Mouse (Mus musculus) CH12.LX (cell line): ENCODE measurements around the gene Zfp62. TPM values are rescaled to one million over a fixed set of nuclear protein-coding genes. Genes with fewer than 3 reads are reported as not detected.

Experiments used
- DNase-seq: peaks from one replicate; pipeline ENCODE4 v3.0.0-alpha.2; 2013; ENCODE audit errors: extremely low read depth
- H3K27ac ChIP-seq: 2 replicates; pipeline ENCODE4 v1.5.1; 2012; ENCODE audit warnings: low read depth, mild to moderate bottlenecking, control low read depth, moderate library complexity; ENCODE audit not compliant: insufficient read depth
- H3K27me3 ChIP-seq: replicated peaks from 2 replicates; pipeline ENCODE3; 2012; ENCODE audit warnings: inconsistent platforms
- H3K36me3 ChIP-seq, 2 experiments: replicated peaks in 1 of 2; 2 replicates each; pipeline versions ENCODE3 to v1.6.1; 2012; ENCODE audit warnings: inconsistent platforms in 1 of 2, low read length in 1 of 2, mild to moderate bottlenecking in 1 of 2, mixed read lengths in 1 of 2, moderate library complexity in 1 of 2; ENCODE audit not compliant: control insufficient read depth in 1 of 2, insufficient read depth in 1 of 2
- H3K4me1 ChIP-seq, 2 experiments: 2 replicates each; pipeline ENCODE4 v1.6.1; 2012; ENCODE audit warnings: inconsistent platforms in 1 of 2, moderate library complexity in 1 of 2; ENCODE audit not compliant: insufficient read depth in 2 of 2, control insufficient read depth in 1 of 2
- H3K4me2 ChIP-seq: 2 replicates; pipeline ENCODE4 v1.6.1; 2012; ENCODE audit warnings: low read depth, mild to moderate bottlenecking, control low read depth; ENCODE audit not compliant: poor library complexity, insufficient read depth, severe bottlenecking
- H3K4me3 ChIP-seq, 3 experiments: fragments of 150-350 bp in 1 of 3; sonication (generic) in 1 of 3; replicated peaks in 1 of 3; 2 replicates each; pipeline versions ENCODE3 to v1.5.1; 2011 to 2012; ENCODE audit warnings: low read depth in 2 of 3, low read length in 2 of 3, mild to moderate bottlenecking in 2 of 3, moderate library complexity in 2 of 3, control low read depth in 1 of 3, improper control_type of control experiment in 1 of 3, inconsistent platforms in 1 of 3, mixed read lengths in 1 of 3; ENCODE audit not compliant: poor library complexity in 1 of 3
- H3K79me2 ChIP-seq: replicated peaks from 2 replicates; pipeline ENCODE4 v1.6.1; 2012; ENCODE audit warnings: mild to moderate bottlenecking, moderate library complexity; ENCODE audit not compliant: control insufficient read depth, poor library complexity, insufficient read depth, severe bottlenecking; ENCODE audit errors: extremely low read depth
- H3K9ac ChIP-seq: 2 replicates; pipeline ENCODE4 v1.6.1; 2012; ENCODE audit warnings: low read depth, mild to moderate bottlenecking, control low read depth, moderate library complexity; ENCODE audit not compliant: insufficient read depth
- H3K9me3 ChIP-seq: replicated peaks from 2 replicates; pipeline ENCODE3; 2012; ENCODE audit warnings: low read length, inconsistent platforms, mixed read lengths
- BHLHE40 ChIP-seq: IDR thresholded peaks from 2 replicates; pipeline ENCODE4 v1.6.1; 2011; ENCODE audit warnings: mild to moderate bottlenecking, low read depth, low read length, improper control_type of control experiment
- CHD1 ChIP-seq: IDR thresholded peaks from 2 replicates; pipeline ENCODE4 v1.6.1; 2012; ENCODE audit warnings: low read depth, low read length, improper control_type of control experiment, inconsistent platforms
- CTCF ChIP-seq, 2 experiments: IDR thresholded peaks in 1 of 2; conservative IDR thresholded peaks in 1 of 2; 2 replicates each; pipeline ENCODE4 v1.5.1; 2011 to 2012; ENCODE audit warnings: low read depth in 2 of 2, low read length in 2 of 2, improper control_type of control experiment in 1 of 2, inconsistent platforms in 1 of 2, mild to moderate bottlenecking in 1 of 2, moderate library complexity in 1 of 2
- EP300 ChIP-seq: IDR thresholded peaks from 2 replicates; pipeline ENCODE4 v1.6.1; 2011; ENCODE audit warnings: low read length, improper control_type of control experiment
- JUND ChIP-seq: conservative IDR thresholded peaks from 2 replicates; pipeline ENCODE4 v1.6.1; 2011; ENCODE audit warnings: low read depth, low read length, improper control_type of control experiment
- MAX ChIP-seq: IDR thresholded peaks from 2 replicates; pipeline ENCODE4 v1.6.1; 2011; ENCODE audit warnings: low read length, improper control_type of control experiment
- MEF2A ChIP-seq: IDR thresholded peaks from 2 replicates; pipeline ENCODE4 v1.6.1; 2014; ENCODE audit warnings: low read depth, mild to moderate bottlenecking, inconsistent platforms, low read length, improper control_type of control experiment, borderline replicate concordance
- MYC ChIP-seq: IDR thresholded peaks from 2 replicates; pipeline ENCODE4 v1.6.1; 2011; ENCODE audit warnings: low read depth, mild to moderate bottlenecking, improper control_type of control experiment, low read length
- NELFE ChIP-seq: IDR thresholded peaks from 2 replicates; pipeline ENCODE4 v1.6.1; 2011; ENCODE audit warnings: low read depth, low read length, improper control_type of control experiment
- NRF1 ChIP-seq: IDR thresholded peaks from 2 replicates; pipeline ENCODE4 v1.6.1; 2014; ENCODE audit warnings: low read depth, mild to moderate bottlenecking, inconsistent platforms, low read length, improper control_type of control experiment, moderate library complexity
- PAX5 ChIP-seq: IDR thresholded peaks from 2 replicates; pipeline ENCODE4 v1.6.1; 2012; ENCODE audit warnings: low read length, inconsistent platforms, mixed read lengths
- POLR2AphosphoS2 ChIP-seq: IDR thresholded peaks from 2 replicates; pipeline ENCODE4 v1.6.1; 2011; ENCODE audit warnings: low read depth, low read length, improper control_type of control experiment
- RAD21 ChIP-seq: IDR thresholded peaks from 2 replicates; pipeline ENCODE4 v1.6.1; 2011; ENCODE audit warnings: low read depth, mild to moderate bottlenecking, low read length, improper control_type of control experiment, moderate library complexity
- SIN3A ChIP-seq: IDR thresholded peaks from 2 replicates; pipeline ENCODE4 v1.6.1; 2012; ENCODE audit warnings: low read length, improper control_type of control experiment, inconsistent platforms
- USF1 ChIP-seq: IDR thresholded peaks from 2 replicates; pipeline ENCODE4 v1.6.1; 2014; ENCODE audit warnings: low read depth, mild to moderate bottlenecking, inconsistent platforms, low read length, improper control_type of control experiment
- USF2 ChIP-seq: conservative IDR thresholded peaks from 2 replicates; pipeline ENCODE4 v1.6.1; 2011; ENCODE audit warnings: low read depth, low read length, improper control_type of control experiment
- ZC3H11A ChIP-seq: IDR thresholded peaks from 2 replicates; pipeline ENCODE4 v1.6.1; 2012; ENCODE audit warnings: low read depth, mild to moderate bottlenecking, inconsistent platforms, low read length, improper control_type of control experiment
- ZNF384 ChIP-seq: IDR thresholded peaks from 2 replicates; pipeline ENCODE4 v1.6.1; 2012; ENCODE audit warnings: low read depth, low read length, improper control_type of control experiment, inconsistent platforms
- dilution Hi-C: fragments of 300-500 bp; cut with MboI; formaldehyde crosslinking; loops from 2 replicates; pipeline ENCODE4 v1.14.3; 2020; ENCODE audit warnings: low sequenced_read_pairs; ENCODE audit not compliant: extremely low pct_unique_long_range_greater_than_20kb, extremely low pct_ligation_motif_present
- in situ Hi-C: fragments of 300-500 bp; cut with MboI; formaldehyde crosslinking; loops from 3 replicates; pipeline ENCODE4 v1.14.3; 2019; ENCODE audit warnings: low sequenced_read_pairs, low pct_ligation_motif_present, low pct_unique_long_range_greater_than_20kb, mixed read lengths
- polyA plus RNA-seq: library from polyadenylated mRNA; unstranded; fragments of >175 nt; gene quantifications from 2 replicates; pipeline ENCODE4 v1.2.1, GENCODE M21; 2012; ENCODE audit warnings: low read depth; ENCODE audit not compliant: insufficient read length
- total RNA-seq, 2 experiments: library from RNA; depleted of rRNA; stranded (reverse); fragments of 300-350 nt in 1 of 2; fragments of >200 nt in 1 of 2; gene quantifications; 2 replicates each; pipeline ENCODE4 v1.2.3; 2012 to 2014

Zfp62 gene
- total and polyA plus RNA-seq, 3 experiments: 22.6 to 38.7 (median 25.3) TPM

DNA sequence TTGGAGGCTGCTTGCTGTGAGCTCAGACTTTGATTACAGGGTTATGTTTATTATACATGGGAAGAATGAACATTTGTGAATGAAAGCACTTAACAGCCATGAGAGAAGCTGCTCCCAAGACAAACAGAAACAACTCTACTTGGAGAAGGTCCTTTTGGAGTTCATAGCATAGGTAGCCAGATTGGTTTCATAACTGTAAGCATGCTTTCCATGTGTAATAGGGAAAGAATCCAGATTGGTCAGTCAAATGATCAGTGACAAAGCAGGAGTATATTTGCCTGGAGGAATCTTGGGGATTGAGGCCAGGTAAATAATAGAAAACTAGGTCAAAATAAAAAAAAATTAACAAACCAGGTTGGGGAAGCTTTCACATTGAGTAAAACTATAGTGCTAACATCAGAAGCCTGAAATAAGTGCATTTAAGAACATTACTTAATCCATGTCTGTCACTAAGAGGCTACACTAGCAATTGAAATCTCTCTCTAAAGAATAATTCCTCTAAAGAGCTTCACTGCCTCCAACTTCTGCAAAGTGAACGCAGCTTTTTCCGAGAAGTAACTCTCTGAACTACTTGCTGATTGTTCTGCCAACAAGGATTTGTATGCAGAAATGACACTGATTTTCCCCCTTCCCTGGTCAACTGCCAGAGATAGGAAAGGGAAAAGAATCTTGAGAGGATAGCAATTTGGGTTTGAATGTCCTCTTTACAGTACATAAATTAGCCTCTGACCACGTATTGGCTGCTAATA, 32.5 kb downstream of the Zfp62 start:
- H3K4me1 ChIP-seq: peaks cover 3 to 34% of the 10 kb centered on the region in 2 experiments; a peak in 3 of 4 replicates
- in situ Hi-C loops: no loop called here

DNA sequence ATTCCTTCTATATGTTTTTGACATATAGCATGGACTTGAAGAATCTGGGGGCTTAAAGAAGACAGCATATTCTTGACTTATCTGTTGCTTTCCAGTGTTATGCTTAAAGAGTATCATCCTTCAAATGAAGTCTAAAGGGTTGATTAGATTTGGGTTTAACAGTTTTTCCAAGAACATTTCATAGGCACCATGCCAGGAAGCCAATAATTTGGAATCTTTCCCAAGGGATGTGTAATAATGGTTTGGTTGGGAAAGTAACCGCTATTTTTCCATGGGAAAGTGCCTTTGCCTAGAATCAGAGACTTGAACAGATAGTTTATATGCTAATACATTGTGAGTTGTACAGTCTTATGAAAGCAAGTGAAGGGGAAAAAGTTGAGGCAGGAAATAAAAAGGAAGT, 33.8 kb downstream of the Zfp62 start:
- Histone ChIP-seq H3K9me3 (no peaks in the 10 kb centered on the region), H3K4me3 (no peak overlapping the region), H3K9ac (peak overlapping the region; percentile 44; the same call in 1 of the 2 replicates), H3K79me2 (no peaks in the 10 kb centered on the region), H3K4me1 (peaks cover 6 to 46% of the 10 kb centered on the region in 2 experiments; a peak in 3 of 4 replicates), H3K27ac (no peak overlapping the region), H3K4me2 (no peak overlapping the region; the same call in 1 of the 2 replicates), H3K36me3 (no peaks in the 10 kb centered on the region), H3K27me3 (no peaks in the 10 kb centered on the region)
- in situ Hi-C loops: no loop called here
- DNase-seq: no peak
- dilution Hi-C loops: no loop called here
- no peak for TF ChIP-seq ZC3H11A
- TF ChIP-seq MEF2A: no peak
- TF ChIP-seq USF1: no peak
- TF ChIP-seq PAX5: no peak
- no peak for TF ChIP-seq NELFE
- TF ChIP-seq MYC: no peak
- no peak for TF ChIP-seq RAD21
- TF ChIP-seq POLR2AphosphoS2: no peak
- TF ChIP-seq CHD1: no peak
- TF ChIP-seq USF2: no peak
- TF ChIP-seq SIN3A: no peak
- no peak for TF ChIP-seq BHLHE40
- TF ChIP-seq CTCF (conservative IDR thresholded peaks at IDR 0.05 in 1 of 2, IDR thresholded peaks at IDR 0.05 in 1 of 2; ENCODE audit: low read depth in 2 of 2, low read length in 2 of 2): no peak
- no peak for TF ChIP-seq ZNF384
- no peak for TF ChIP-seq NRF1

More for the DNA sequence above, 32.5 kb downstream of the Zfp62 start:
- Histone ChIP-seq H3K9ac (no peak overlapping the region; the same call in 1 of the 2 replicates), H3K36me3 (no peaks in the 10 kb centered on the region), H3K4me3 (no peak overlapping the region), H3K27ac (no peak overlapping the region), H3K4me2 (no peak overlapping the region), H3K79me2 (no peaks in the 10 kb centered on the region), H3K9me3 (no peaks in the 10 kb centered on the region), H3K27me3 (no peaks in the 10 kb centered on the region)
- TF ChIP-seq MEF2A (no peak), MAX (no peak), JUND (no peak), EP300 (peak; percentile 70)
- dilution Hi-C loops: no loop called here
- no peak for DNase-seq
